In the genomic region with DNA sequence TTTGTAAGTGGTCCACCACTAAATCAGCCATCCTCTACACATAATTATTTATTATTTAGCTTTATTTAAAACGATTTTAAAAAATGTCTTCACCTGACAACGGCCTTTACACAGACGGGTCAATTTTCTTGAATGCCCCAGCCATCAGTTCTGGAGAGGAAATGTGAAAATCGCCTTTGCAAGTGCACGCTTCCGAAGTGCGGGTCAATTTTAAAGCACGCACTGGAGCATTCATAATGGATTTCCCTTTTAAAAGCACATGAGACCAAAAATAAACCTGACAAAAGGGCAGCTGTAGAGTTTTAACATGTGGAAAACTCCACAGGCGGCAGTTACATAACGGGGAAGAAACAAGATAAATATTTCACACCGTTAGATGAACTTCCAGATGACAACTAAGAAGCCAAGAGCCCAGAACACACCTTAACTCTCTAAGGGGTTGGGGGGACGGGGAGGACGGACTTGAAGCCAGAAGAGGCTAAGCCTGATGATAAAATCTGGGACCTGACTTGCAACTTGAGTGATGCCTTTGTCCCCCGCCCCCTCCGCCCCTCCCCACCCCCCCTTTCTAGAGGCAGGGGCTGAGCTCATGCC, we compare ENCODE assay signal across 8 mouse cellular contexts. TPM values are rescaled to one million over a fixed set of nuclear protein-coding genes. Genes with fewer than 3 reads are reported as not detected.
A peak's percentile ranks its signal among the peaks of the same experiment; 100 is the strongest.
DNase-seq lines count a peak whose midpoint lies in the region; ATAC-seq and TF ChIP-seq lines count a peak whose summit lies in the region.

No protein-coding gene starts in this region.

- H3K27ac ChIP-seq in lung, embryonic 15.5 days, result no peak overlapping the region
- H3K27ac ChIP-seq in forebrain, embryonic 16.5 days (ENCODE audit: low read length), result peak overlapping the region; percentile 91; the same call in 1 of the 2 replicates
- H3K27ac ChIP-seq in limb, embryonic 14.5 days (replicated peaks; ENCODE audit: low read depth, low read length), result no peak overlapping the region
- no peak overlapping the region for H3K27ac ChIP-seq in stomach, embryonic 14.5 days (ENCODE audit: low read length)

- H3K4me2 ChIP-seq in lung, embryonic 15.5 days, result peak overlapping the region; percentile 99
- H3K4me2 ChIP-seq in forebrain, embryonic 16.5 days (ENCODE audit: low read length), result peak overlapping the region; percentile 99
- H3K4me2 ChIP-seq in limb, embryonic 14.5 days (replicated peaks; ENCODE audit: low read depth, low read length, severe bottlenecking), result peak overlapping the region; percentile 91
- H3K4me2 ChIP-seq in stomach, embryonic 14.5 days (replicated peaks; ENCODE audit: low read depth, low read length), result peak overlapping the region; percentile 100

- H3K36me3 ChIP-seq in lung, embryonic 15.5 days, result no peaks in the 10 kb centered on the region
- H3K36me3 ChIP-seq in forebrain, embryonic 16.5 days (ENCODE audit: control insufficient read depth, insufficient read depth), result no peaks in the 10 kb centered on the region
- no peaks in the 10 kb centered on the region for H3K36me3 ChIP-seq in limb, embryonic 14.5 days (ENCODE audit: control insufficient read depth, insufficient read depth, low read length)
- no peaks in the 10 kb centered on the region for H3K36me3 ChIP-seq in stomach, embryonic 14.5 days (ENCODE audit: control insufficient read depth, insufficient read depth, low read length)

- peak overlapping the region; percentile 57; the same call in 1 of the 2 replicates for H3K9ac ChIP-seq in lung, embryonic 15.5 days
- H3K9ac ChIP-seq in forebrain, embryonic 16.5 days (replicated peaks; ENCODE audit: low read depth, low read length), result peak overlapping the region; percentile 74
- H3K9ac ChIP-seq in limb, embryonic 14.5 days (ENCODE audit: low read depth, low read length, severe bottlenecking), result peak overlapping the region; percentile 51
- H3K9ac ChIP-seq in stomach, embryonic 14.5 days (replicated peaks; ENCODE audit: low read depth, low read length), result no peak overlapping the region

- no peaks in the 10 kb centered on the region for H3K9me3 ChIP-seq in lung, embryonic 15.5 days
- no peaks in the 10 kb centered on the region for H3K9me3 ChIP-seq in forebrain, embryonic 16.5 days (ENCODE audit: control insufficient read depth, low read length)
- H3K9me3 ChIP-seq in limb, embryonic 14.5 days (ENCODE audit: control insufficient read depth, low read length), result no peaks in the 10 kb centered on the region
- no peaks in the 10 kb centered on the region for H3K9me3 ChIP-seq in stomach, embryonic 14.5 days (ENCODE audit: control insufficient read depth, low read depth, low read length)

- TF ChIP-seq POLR2A in limb, embryonic 14.5 days (IDR thresholded peaks at IDR 0.05; ENCODE audit: borderline replicate concordance, extremely low read depth, insufficient read depth, insufficient read length), result no peak

- H3K27me3 ChIP-seq in lung, embryonic 15.5 days, result peaks cover 16% of the 10 kb centered on the region; the same call in 1 of the 2 replicates
- no peaks in the 10 kb centered on the region for H3K27me3 ChIP-seq in forebrain, embryonic 16.5 days (replicated peaks; ENCODE audit: control insufficient read depth, insufficient read depth, low read length)
- H3K27me3 ChIP-seq in limb, embryonic 14.5 days (ENCODE audit: control insufficient read depth, insufficient read depth, low read length), result peaks cover 17% of the 10 kb centered on the region
- no peaks in the 10 kb centered on the region for H3K27me3 ChIP-seq in stomach, embryonic 14.5 days (ENCODE audit: control insufficient read depth, insufficient read depth, low read length)

- peak overlapping the region; percentile 60 for H3K4me3 ChIP-seq in lung, embryonic 15.5 days
- peak overlapping the region; percentile 81 for H3K4me3 ChIP-seq in forebrain, embryonic 16.5 days (replicated peaks; ENCODE audit: low read length)
- peak overlapping the region; percentile 62 for H3K4me3 ChIP-seq in limb, embryonic 14.5 days (replicated peaks; ENCODE audit: low read length)
- peak overlapping the region; percentile 62 for H3K4me3 ChIP-seq in stomach, embryonic 14.5 days (ENCODE audit: low read depth, low read length)

- ATAC-seq in lung, embryonic 15.5 days (ENCODE audit: borderline replicate concordance, extremely low read depth, low FRiP score, low TSS enrichment), result no peak
- ATAC-seq in forebrain, embryonic 16.5 days, result peak; percentile 5; the same call in 1 of the 2 replicates
- ATAC-seq in limb, embryonic 14.5 days (ENCODE audit: low FRiP score, low read depth), result no peak
- ATAC-seq in stomach, embryonic 14.5 days (ENCODE audit: insufficient number of reproducible peaks, insufficient read depth, low FRiP score, low read depth), result no peak

- H3K4me1 ChIP-seq in lung, embryonic 15.5 days, result peaks cover 11% of the 10 kb centered on the region; the same call in 1 of the 2 replicates
- peaks cover 17% of the 10 kb centered on the region for H3K4me1 ChIP-seq in forebrain, embryonic 16.5 days (replicated peaks; ENCODE audit: control insufficient read depth, insufficient read depth, low read length)
- H3K4me1 ChIP-seq in limb, embryonic 14.5 days (ENCODE audit: control insufficient read depth, insufficient read depth, low read length), result peaks cover 7% of the 10 kb centered on the region; the same call in 1 of the 2 replicates
- H3K4me1 ChIP-seq in stomach, embryonic 14.5 days (ENCODE audit: control insufficient read depth, insufficient read depth, low read length), result no peaks in the 10 kb centered on the region

- DNase-seq in lung, postnatal 14 days, result no peak
- no peak for DNase-seq in limb, embryonic 14.5 days (ENCODE audit: low spot score)
- DNase-seq in frontal cortex, postnatal 36 days (ENCODE audit: low spot score in 2 of 2), result no peak
- no peak for DNase-seq in cerebellum, adult 18-20 months
- DNase-seq in spleen, adult 18-20 months, result no peak

- WGBS in lung, embryonic 15.5 days, result 5% methylated on average over 15 of the region's 15 CpGs
- WGBS in forebrain, embryonic 16.5 days, result under 1% methylated on average over 15 of the region's 15 CpGs
- 3% methylated on average over 13 of the region's 15 CpGs for WGBS in limb, embryonic 14.5 days
- WGBS in stomach, embryonic 14.5 days, result 2% methylated on average over 14 of the region's 15 CpGs

RNA-seq across cellular contexts. Expression of a gene that starts 0.6 kb away (rescaled TPM):
- 12.8 and 12.9 TPM in 2 replicates for polyA plus RNA-seq in lung, embryonic 15.5 days (2015; fragmentation: Nextera tagmentation; extraction: Ambion mirVana)
- 15.8 and 18.0 TPM in 2 replicates for polyA plus RNA-seq in forebrain, embryonic 16.5 days (2015; fragmentation: Nextera tagmentation; extraction: Ambion mirVana)
- 8.8 and 9.1 TPM in 2 replicates for polyA plus RNA-seq in limb, embryonic 14.5 days (2012; rRNA removed)
- polyA plus RNA-seq in limb, embryonic 14.5 days (2014; fragmentation: Nextera tagmentation; extraction: Ambion mirVana), result 12.8 and 14.6 TPM in 2 replicates
- polyA plus RNA-seq in stomach, embryonic 14.5 days (2014; fragmentation: Nextera tagmentation; extraction: Ambion mirVana), result 5.2 and 6.1 TPM in 2 replicates

RNA-seq across cellular contexts. Expression of a gene that starts 37.8 kb away (rescaled TPM):
- 46.7 and 48.5 TPM in 2 replicates for polyA plus RNA-seq in lung, embryonic 15.5 days (2015; fragmentation: Nextera tagmentation; extraction: Ambion mirVana)
- polyA plus RNA-seq in forebrain, embryonic 16.5 days (2015; fragmentation: Nextera tagmentation; extraction: Ambion mirVana), result 32.5 and 34.2 TPM in 2 replicates
- polyA plus RNA-seq in limb, embryonic 14.5 days (2012; rRNA removed), result 28.0 and 39.1 TPM in 2 replicates
- 41.1 and 46.1 TPM in 2 replicates for polyA plus RNA-seq in limb, embryonic 14.5 days (2014; fragmentation: Nextera tagmentation; extraction: Ambion mirVana)
- polyA plus RNA-seq in stomach, embryonic 14.5 days (2014; fragmentation: Nextera tagmentation; extraction: Ambion mirVana), result 45.9 and 47.4 TPM in 2 replicates
